Mouse (Mus musculus) bone marrow, adult 2 months (tissue): ENCODE results near the gene Als2cl.

Experiments used
- CTCF ChIP-seq: fragments of 200-500 bp; IDR thresholded peaks from 2 replicates; pipeline ENCODE4 v1.5.1; 2011; ENCODE audit warnings: low read length, control low read depth; ENCODE audit not compliant: control insufficient read depth, insufficient read depth
- POLR2A ChIP-seq: fragments of 200-500 bp; IDR thresholded peaks from 2 replicates; pipeline ENCODE4 v1.6.1; 2011; ENCODE audit warnings: low read depth, mild to moderate bottlenecking, control low read depth, low read length, borderline replicate concordance; ENCODE audit not compliant: control insufficient read depth

GRCm38 (mm10) chr9:110873681-110874659 is 5.7 kb upstream of the Als2cl start:
- TF ChIP-seq POLR2A = no peak
- no peak for TF ChIP-seq CTCF
